Mouse (Mus musculus) megakaryocyte progenitor cell, adult 5-6 weeks (primary cell): ENCODE data around the gene Itpr2. TPM values are rescaled to one million over a fixed set of nuclear protein-coding genes. Genes with fewer than 3 reads are reported as not detected.
A peak's percentile ranks its signal among the peaks of the same experiment; 100 is the strongest.

Experiments
- ATAC-seq: replicated peaks from 2 replicates; pipeline ENCODE4 v1.8.0; 2016; ENCODE audit warnings: mild to moderate bottlenecking, moderate TSS enrichment, inconsistent platforms; ENCODE audit not compliant: poor library complexity
- total RNA-seq, 2 experiments: library from RNA; stranded (forward) in 1 of 2; stranded (reverse) in 1 of 2; fragments of 157-497, 149-512 nt in 1 of 2; fragments of 200-1000 nt in 1 of 2; gene quantifications; 2 replicates each; pipeline versions ENCODE4 v1.2.3 to v1.2.4; 2015 to 2017

Gene Itpr2
- total RNA-seq, 2 experiments from 2014 or later, result 6.9 to 13.3 TPM

DNA sequence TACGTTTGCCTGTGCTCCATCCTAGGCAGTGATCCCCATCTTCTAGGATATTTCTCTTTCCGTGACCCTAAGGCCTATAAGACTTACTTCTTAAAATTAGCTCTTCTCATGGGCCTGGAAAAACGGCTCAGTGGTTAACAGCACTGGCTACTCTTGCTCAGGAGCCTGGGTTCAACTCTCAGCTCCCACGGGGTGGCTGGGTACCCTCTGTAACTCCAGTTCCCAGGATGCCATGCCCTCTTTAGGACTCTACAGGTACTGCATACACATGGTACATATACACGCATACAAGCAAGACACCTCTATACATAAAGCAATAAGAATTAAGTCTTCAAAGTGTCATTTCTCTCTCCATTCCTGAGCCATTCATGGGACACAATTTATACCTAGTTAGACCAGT is 228.8 kb downstream of the Itpr2 start:
- ATAC-seq, result no peak

DNA sequence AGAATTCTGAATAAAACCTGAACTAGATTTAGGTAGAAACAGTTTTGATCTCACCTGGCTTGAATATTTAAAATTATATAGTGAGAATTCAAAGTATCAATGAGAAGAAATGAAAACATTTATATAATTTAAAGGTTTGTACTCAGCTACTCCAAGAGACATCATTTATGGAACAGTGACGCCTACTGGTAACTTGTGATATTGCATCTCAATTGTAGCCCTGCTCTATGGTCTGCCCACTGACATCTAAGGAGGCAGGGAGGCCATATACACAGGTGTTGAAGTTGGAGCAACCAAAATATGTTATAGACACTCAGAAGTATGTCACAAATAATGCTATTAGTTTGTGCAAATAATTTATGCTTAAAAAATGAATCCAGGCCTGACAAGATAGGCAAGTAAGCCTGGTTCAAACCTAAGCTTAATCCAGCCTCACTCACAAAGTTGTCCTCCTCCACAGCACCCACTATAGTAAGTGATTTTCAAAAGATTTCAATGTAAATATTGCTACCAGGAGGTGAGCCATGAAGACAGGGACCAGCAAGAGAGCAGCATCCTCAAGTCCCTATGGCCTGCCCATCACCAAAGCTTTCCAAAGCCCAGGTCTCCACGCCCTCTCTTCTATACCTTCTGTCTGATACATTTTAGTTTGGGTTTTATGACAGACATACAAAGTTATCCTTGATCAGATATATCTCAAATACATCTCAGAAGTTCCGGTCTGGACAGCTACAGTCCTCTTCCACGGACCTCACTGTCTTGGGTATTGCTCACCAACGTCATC is 229.6 kb downstream of the Itpr2 start:
- peak; percentile 71 for ATAC-seq

DNA sequence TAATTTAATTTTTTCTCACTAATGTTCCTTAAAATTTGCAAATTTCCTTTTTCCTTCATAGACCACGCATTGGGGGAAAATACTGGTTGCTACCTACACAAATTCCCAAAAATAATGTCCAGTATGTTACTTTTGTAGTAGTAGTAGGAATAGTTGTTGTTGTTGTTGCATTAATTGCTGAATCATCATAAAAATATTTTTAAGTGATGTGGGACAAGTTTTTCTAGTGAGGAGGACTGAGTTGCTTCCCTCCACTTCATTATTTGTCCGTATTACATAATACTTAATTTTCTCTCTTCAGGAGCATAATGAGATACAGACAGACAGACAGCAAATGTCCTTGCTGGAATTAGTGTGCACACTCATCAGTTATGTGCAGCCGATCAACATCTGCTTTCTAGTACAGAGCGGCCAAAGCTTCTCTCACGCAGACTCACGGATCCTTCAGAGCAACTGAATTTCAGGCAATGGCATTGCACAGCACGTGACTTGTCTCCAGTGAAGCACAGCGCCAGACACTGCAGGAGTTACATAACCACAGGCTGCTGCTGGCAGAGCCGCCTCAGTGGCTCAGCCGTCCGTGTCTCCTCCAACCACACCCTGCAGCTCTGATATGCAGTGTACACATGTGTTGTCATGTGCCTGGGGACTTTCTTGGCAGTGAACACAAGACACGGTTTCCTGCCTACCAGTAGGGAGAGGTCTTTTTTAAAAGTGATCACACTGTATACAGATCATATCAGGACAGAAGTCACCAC is 231.1 kb downstream of the Itpr2 start:
- peak; percentile 98 for ATAC-seq

DNA sequence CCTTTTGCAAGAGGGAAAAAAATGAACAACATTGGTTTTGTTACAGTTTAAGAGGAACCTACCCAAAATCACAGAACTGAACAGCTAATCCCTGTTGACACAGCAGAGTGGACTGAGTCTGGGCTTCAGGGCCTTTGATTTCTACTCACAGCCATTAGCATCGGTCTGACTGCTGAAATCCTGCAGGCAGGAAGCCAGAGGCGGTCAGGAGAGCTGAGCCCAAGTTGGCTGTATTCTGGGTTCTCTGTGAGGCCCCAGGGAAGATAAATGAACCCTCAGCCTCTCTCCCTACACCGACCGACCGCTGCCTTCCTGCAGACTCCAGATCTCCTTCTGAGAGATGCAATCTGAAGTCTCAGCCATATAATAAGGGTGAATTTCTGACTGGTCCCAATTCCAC is 231.9 kb downstream of the Itpr2 start:
- ATAC-seq, result no peak

DNA sequence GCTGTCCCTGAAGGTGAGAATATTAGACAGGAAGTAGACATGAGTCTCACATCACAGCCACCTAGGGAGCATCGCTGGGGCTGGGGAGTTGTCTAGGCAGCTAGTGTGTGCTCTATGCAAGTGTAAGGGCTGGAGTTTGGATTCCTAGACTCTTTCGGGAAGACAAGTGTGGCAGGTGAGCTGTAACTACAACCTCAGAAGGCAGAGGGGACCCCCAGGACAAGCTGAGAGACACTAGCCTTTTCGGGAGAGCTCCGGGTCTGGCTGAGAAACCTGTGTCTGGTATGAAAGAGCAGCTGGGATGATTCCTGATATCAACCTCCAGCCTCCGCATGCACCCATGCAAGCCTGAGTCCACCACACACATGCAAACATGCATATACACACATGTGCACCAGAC is 232.7 kb downstream of the Itpr2 start:
- ATAC-seq, result no peak

DNA sequence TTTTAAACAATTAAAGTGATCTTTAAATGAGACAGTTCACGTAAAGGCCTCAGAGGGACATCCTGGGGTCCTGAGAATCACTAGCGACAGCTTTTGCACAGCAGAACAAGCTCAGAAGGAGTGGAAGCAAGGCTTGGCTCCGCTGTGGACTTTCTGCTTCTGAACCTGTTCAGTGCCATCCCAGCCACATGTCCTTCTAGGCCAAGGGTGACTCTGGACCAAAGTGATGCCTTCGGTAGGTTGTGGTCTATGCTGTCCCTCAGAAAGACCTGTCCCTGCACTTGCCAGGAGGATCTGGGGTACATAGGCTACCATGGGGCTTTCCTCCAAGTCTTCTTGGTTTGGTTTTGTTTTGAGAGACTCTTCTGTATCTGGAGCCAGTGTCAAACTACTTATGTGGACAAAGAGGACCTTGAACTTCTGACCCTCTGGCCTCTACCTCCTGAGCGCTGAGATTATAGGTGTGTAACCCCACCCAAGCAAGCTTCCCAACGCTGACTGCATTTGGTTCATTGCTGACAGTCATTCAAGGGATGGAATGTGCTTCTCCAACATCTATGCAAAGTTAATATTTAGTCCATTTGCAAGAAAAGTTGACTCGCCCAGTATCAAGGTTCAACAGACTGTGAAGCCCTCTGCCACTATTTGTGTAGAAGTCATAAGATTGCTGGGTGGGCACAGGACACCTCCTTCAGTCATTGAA is 241.2 kb downstream of the Itpr2 start:
- ATAC-seq, result no peak

DNA sequence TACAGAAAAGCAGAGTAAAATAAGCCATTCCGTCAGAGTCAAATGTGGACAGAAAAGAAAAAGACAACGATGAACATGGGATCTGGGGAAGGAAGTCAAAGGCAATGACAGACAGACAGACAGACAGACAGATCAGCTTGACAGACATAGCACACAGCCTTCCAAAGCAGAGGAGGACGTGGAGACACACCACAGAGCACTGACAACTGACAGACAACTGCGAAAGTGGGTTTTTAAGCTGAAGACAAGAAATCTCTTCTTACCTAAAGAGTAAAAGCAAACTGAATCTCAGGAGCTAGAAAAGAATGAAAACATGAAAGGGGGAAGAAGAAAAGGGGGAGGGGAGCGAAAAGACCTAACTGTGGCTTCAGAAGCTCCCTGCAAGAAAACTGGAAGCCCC is 243.3 kb downstream of the Itpr2 start:
- no peak for ATAC-seq

DNA sequence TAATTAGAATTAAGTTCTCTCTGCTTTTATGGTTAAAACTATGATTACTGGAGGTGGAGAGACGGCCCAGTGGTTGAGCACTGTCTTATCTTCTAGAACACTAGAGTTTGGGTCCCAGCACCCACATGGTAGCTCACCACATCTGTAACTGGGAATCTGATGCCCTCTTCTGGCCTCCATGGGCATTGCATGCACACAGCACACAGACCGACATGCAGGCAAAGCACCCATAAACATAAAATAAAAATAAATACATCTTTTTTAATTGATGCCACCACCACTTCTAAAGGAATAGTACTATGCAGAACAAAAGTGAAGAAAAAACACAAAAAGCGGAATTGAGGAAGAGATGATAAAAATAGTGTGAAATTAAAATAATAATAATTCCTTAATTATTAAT is 243.8 kb downstream of the Itpr2 start:
- ATAC-seq, result no peak

DNA sequence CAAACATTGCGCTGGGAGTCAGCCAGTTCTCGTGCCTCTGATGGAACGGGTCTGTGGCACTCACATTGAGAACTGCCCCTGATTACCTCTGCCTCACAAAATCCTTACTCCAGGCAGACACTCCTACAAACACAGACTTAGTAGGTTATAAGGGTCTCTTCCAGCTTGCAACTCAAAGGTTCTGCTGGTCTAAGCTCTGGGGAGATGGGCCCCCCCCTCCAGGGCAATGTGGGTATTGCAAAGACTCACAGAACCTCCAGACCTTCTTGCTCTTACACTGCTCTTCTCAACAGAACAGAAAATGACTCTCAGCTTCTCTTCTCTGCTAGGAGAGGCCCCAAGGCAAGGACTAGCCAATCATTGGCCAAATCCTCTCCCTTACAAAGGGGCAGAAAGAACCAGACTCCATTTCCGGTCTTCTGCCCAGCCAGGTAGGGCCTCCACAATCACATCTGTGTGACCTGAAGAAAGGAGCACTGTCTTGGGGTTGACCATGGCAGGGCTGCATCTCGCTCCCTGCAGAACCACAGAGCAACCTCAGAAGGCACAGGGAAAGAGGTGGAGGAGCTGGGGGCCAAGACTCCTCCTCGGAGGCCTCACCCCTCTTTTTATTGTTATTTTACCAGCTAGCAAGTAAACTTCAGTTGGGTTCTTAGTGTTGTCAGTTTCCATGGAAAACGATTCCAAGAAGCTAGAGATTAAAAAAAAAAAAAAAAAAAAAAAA is 244.9 kb downstream of the Itpr2 start:
- peak; percentile 88 for ATAC-seq

DNA sequence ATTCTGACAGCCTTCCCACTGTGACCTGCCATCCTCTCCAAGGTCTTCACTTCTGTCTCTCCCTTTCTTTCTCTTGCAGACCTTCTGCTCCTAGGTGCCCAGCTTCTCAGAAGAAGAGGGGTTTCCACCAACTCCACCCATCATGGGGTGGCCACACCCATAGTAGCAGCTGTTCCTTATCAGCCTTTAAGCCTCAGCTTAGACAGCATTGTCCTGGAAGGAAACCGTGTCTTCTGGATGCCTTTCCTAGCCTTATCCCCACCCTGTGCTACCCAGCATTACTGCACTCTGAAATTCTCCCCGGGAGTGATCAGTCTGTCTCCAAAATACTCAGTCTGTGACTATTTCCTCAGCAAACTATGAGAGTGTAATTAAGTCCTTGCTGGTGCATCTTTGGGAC is 245.6 kb downstream of the Itpr2 start:
- peak; percentile 89 for ATAC-seq

DNA sequence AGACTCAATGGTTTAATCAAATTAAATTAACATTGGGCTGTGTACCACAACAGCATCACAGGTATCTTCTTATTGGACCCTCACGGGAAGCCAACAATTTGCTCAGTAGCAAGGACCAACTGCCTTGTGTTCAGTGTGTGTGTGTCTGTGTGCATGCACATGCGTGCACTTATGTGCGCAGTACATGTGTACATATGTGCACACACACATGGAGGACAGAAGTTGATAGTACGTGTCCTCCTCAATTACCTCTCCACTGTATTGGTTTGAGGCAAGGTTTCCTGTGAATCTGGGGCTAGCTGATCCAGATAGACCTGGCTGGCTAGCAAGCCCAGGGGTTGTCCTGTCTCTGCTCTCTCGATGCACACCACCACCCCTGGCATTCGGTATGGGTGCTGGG is 246.4 kb downstream of the Itpr2 start:
- no peak for ATAC-seq

DNA sequence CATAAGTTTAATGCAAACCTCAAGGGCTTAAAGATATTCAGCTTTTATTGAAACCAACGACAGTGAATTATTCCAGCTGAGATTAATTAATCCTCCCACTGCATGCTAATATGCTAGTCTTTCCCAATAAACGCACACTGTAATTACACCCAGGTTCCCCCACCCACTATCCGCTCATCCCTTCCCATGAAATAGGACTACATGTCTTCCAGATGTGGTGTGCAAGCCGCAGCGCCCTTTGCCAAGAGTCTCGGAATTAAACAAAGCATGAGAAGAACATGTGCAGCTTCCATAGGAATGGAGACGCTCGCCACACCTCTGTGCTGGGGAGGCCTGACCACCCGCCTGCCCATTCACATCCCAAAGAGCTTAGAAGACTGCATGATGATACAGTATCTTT is 247.1 kb downstream of the Itpr2 start:
- no peak for ATAC-seq

DNA sequence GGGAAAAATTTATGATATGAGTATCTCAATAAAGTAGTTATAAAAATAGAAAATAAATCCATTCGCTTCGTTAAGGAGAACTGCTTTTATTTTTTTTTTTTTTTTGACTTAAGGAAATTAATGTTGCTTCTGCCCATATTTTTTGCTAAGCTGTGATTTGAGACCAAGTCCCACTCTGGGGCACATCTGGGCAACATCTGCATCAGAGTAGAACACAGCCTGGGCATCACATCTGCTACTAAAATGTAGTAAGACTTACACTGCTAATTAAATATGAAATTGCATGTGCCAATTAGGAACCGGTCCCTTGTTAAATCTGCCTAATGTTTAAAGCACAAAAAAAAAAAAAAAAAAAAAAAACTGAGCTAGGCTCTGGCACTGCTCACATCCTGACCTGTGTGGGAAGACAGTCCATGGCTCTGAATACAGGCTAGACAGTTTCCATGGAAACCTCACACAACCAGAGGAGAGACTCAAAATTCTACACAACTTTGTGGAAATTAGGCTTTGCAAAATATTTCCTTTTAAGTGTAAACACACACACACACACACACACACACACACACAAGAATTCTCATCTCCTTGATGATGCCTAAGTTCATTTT is 247.7 kb downstream of the Itpr2 start:
- no peak for ATAC-seq

DNA sequence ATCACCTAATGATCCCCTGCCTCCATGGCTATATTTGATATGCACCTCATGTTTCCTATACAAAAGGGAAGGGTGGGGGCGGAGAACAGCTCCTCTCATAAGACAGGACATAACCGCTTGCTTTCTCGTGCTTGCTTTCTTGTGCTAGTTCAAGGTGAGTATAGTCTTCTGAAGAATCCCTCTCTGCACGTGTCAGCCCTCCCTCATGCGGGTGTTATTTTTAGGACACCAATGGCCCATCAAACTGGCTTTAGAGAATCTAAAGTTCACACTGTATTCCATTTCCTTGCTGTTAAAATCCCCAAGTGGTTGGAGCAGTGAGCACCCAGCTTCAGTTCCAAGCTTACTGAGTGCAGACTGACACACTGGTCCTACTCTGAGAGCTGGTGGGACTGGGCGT is 252.9 kb downstream of the Itpr2 start:
- no peak for ATAC-seq

DNA sequence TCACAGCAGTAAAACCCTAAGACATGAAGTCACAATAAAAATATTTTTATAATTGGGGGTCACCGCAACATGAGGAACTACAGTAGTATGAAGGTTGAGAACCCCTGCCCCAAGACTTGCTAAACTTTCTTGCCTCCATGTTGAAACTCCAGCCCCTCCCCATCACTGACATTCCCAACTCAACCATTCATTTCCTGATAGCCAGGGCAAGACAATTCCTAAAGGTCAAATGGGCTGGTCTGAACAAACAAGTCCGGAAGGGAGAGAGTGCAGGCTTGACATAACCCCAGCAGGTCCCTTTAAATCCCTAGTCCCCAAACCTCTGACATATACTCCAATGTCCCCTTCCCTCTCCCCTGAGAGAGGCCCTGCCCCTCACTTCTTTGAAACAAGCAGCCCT is 253.7 kb downstream of the Itpr2 start:
- ATAC-seq, result no peak

DNA sequence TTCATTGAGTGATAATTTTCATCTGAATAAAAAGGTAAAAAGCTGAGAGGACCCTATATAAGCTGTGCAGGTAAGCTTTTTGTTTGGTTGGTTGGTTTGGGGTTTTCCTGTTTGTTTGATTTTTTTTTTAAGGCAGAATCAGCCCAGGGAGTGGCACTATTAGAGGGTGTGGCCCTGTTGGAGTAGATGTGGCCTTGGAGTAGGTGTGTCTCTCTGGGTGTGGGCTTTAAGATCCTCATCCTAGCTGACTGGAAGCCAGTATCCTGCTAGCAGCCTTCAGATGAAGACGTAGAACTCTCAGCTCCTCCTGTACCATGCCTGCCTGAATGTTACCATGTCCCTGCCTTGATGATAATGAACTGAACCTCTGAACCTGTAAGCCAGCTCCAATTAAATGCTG is 254.1 kb downstream of the Itpr2 start:
- ATAC-seq, result no peak

DNA sequence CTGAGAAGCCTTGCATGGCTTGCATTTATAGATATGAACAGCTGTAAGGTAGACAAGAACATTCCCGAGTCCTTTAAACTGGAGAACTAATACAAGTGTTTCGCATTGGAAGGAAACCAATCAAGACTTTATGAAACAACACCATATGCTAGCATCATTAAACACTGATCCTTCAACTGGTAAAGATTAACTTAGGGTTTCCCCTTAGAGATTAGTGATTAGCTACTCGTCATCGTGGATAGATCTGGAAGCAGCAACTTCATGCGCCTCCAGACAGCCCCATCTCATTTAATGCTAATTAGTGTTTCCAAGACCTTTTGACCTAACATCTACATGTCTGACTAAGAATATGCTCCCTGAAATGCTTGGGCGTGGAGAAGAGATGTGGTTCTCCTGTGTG is 255.7 kb downstream of the Itpr2 start:
- no peak for ATAC-seq

DNA sequence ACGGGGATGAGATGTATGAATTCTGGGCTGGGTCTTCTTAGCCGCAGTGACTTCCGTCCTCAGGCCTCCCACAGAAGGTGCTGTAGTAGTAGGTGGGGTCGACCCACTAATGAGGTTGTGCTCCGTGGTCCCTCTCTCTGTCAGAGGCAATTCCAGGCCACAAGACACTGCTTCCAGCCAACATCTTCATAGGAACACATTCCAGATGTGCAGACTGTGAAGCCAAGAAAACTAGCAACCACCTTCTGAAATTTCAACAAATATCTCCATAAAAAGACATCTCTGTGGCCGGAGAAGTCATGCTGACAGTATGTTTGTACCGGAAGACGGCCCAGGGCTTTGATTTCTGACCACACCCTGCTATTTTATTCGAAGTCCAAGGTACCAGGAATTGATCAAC is 256.1 kb downstream of the Itpr2 start:
- no peak for ATAC-seq

DNA sequence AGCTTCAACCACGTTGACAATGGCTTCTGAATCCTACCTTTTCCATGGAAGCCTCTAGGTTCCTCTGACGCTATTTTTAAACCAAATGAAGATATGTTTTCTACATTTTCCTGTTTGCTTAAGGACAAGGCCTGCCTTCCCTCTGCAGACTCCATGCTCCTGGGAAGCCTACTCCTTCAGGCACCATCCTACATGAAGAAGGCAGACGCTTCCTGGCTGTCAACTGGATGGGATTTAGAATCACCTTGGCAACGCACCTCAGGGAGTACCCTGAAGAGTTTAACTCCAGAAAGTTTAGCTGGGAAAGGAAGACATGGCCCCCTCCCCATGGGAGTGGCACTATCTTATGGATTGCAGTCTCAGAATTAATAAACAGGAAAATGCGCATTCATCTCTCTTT is 259.0 kb downstream of the Itpr2 start:
- ATAC-seq, result no peak

DNA sequence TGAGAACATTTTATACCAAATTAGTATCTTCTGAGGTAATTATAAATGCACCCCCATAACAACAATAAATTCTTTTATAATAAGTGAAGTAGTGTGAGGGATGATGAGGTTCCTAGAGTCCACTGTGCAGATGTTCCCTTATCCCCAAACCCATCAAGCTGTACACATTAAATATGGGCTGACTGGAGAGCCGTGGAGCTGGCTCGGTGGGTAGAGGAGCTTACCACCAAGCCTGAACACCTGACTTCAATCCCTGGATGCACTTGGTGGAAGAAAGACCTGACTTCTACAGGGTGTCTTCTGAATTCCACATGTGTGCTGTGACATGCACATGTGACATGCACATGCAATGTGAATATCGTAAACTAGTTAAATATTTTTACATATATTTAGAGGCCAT is 260.7 kb downstream of the Itpr2 start:
- no peak for ATAC-seq

DNA sequence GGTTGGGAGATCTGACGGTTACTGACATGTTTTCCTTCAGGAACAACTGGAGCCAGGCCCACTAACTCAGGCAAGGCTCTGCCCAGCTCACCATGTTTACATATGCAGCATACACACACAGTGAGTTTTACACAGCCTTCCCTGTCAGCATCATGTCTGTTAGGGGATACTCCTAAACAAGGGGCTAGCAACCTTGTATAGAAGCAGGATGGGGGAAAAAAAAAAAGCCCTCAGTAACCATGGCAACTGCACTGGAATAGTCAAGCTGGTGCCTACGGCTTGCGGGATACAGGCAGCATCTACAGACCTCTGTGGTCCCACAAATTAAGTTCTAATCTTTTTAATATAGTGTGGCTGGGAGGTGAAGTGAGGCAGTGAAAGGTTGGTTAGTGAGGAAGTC is 266.9 kb downstream of the Itpr2 start:
- ATAC-seq, result no peak
